Mouse (Mus musculus) bone marrow, adult 2 months (tissue): Measurements from ENCODE around the gene Nfia. TPM values are rescaled to one million over a fixed set of nuclear protein-coding genes. Genes with fewer than 3 reads are reported as not detected.

Experiments
- H3K27ac ChIP-seq: fragments of 200-500 bp; 2 replicates; pipeline ENCODE4 v1.5.1; 2012; ENCODE audit warnings: low read depth, mild to moderate bottlenecking, control low read depth, inconsistent platforms, low read length; ENCODE audit not compliant: control insufficient read depth, poor library complexity, insufficient read depth
- H3K4me1 ChIP-seq: fragments of 200-500 bp; 2 replicates; pipeline ENCODE4 v1.6.1; 2011; ENCODE audit warnings: low read length; ENCODE audit not compliant: control insufficient read depth, insufficient read depth
- H3K4me3 ChIP-seq: fragments of 200-500 bp; replicated peaks from 2 replicates; pipeline ENCODE3; 2011; ENCODE audit warnings: mild to moderate bottlenecking, low read depth, low read length, control low read depth; ENCODE audit not compliant: control insufficient read depth
- CTCF ChIP-seq: fragments of 200-500 bp; IDR thresholded peaks from 2 replicates; pipeline ENCODE4 v1.5.1; 2011; ENCODE audit warnings: low read length, control low read depth; ENCODE audit not compliant: control insufficient read depth, insufficient read depth
- POLR2A ChIP-seq: fragments of 200-500 bp; IDR thresholded peaks from 2 replicates; pipeline ENCODE4 v1.6.1; 2011; ENCODE audit warnings: low read depth, mild to moderate bottlenecking, control low read depth, low read length, borderline replicate concordance; ENCODE audit not compliant: control insufficient read depth
- WGBS: fragments of 180-500 bp; shearing (Covaris S2); methylation state at CpG from one replicate; pipeline ENCODE4 v1.1.7; 2018; 5-methylcytosine and 5-hydroxymethylcytosine counted together
- polyA plus RNA-seq: library from polyadenylated mRNA; stranded (reverse); fragments of >200 nt; gene quantifications from 2 replicates; pipeline ENCODE4 v1.2.4, GENCODE M21; 2011; ENCODE audit warnings: low replicate concordance; ENCODE audit not compliant: missing spikeins, insufficient read depth, insufficient read length

Nfia gene
- polyA plus RNA-seq, 1 experiment: 5.8 TPM

GRCm38 (mm10) chr4:97847653-97848052 lies 75.1 kb downstream of the Nfia start:
- TF ChIP-seq CTCF (no peak), POLR2A (no peak)
- 91% methylated on average over 5 of the region's 5 CpGs for WGBS
- Histone ChIP-seq H3K4me1 (no peaks in the 10 kb centered on the region), H3K4me3 (no peak overlapping the region), H3K27ac (no peak overlapping the region)

- TF ChIP-seq CTCF (no peak), POLR2A (no peak)
- no peak overlapping the region for H3K27ac ChIP-seq
- H3K4me1 ChIP-seq: no peaks in the 10 kb centered on the region
- WGBS: 74% methylated on average over 3 of the region's 3 CpGs
- H3K4me3 ChIP-seq: no peak overlapping the region
These were observed 78.5 kb downstream of the Nfia start for GRCm38 (mm10) chr4:97850991-97851390.

DNA sequence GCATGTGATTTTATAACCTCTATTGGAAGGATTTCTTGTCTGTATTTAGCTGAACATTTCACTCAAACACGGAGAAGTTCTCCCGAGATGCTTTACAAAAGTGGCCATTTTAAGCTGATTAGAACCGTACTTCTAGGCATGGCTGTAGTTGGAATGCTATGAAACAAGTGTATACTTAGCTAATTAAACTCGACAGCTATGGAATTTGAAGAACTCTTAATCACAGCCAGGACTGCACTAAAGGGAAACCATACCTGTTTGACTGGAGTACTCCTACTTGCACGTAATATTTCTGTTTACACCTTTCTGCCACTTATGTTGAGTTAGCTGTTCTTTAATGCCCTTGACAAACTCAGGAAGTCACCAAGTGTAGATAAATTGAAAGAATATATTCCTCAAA lies 79.2 kb downstream of the Nfia start:
- WGBS: 85% methylated on average over 5 of the region's 5 CpGs

GRCm38 (mm10) chr4:97852626-97853025 lies 80.1 kb downstream of the Nfia start:
- TF ChIP-seq CTCF: no peak
- no peak overlapping the region for H3K4me3 ChIP-seq
- H3K27ac ChIP-seq: no peak overlapping the region
- WGBS: 81% methylated on average over 2 of the region's 2 CpGs
- no peaks in the 10 kb centered on the region for H3K4me1 ChIP-seq

More for the DNA sequence above, 79.2 kb downstream of the Nfia start:
- no peak overlapping the region for H3K4me3 ChIP-seq
- no peaks in the 10 kb centered on the region for H3K4me1 ChIP-seq
- TF ChIP-seq CTCF (no peak), POLR2A (no peak)
- H3K27ac ChIP-seq: no peak overlapping the region

GRCm38 (mm10) chr4:97854779-97855178 lies 82.2 kb downstream of the Nfia start:
- 81% methylated on average over 4 of the region's 4 CpGs for WGBS

GRCm38 (mm10) chr4:97855712-97856420 lies 83.3 kb downstream of the Nfia start:
- no peaks in the 10 kb centered on the region for H3K4me1 ChIP-seq
- no peak overlapping the region for H3K4me3 ChIP-seq
- WGBS: 85% methylated on average over 8 of the region's 8 CpGs
- TF ChIP-seq CTCF (no peak), POLR2A (no peak)
- H3K27ac ChIP-seq: no peak overlapping the region

More at GRCm38 (mm10) chr4:97854779-97855178, 82.2 kb downstream of the Nfia start:
- no peak overlapping the region for H3K27ac ChIP-seq
- no peak for TF ChIP-seq CTCF
- TF ChIP-seq POLR2A: no peak
- H3K4me1 ChIP-seq: no peaks in the 10 kb centered on the region
- no peak overlapping the region for H3K4me3 ChIP-seq

DNA sequence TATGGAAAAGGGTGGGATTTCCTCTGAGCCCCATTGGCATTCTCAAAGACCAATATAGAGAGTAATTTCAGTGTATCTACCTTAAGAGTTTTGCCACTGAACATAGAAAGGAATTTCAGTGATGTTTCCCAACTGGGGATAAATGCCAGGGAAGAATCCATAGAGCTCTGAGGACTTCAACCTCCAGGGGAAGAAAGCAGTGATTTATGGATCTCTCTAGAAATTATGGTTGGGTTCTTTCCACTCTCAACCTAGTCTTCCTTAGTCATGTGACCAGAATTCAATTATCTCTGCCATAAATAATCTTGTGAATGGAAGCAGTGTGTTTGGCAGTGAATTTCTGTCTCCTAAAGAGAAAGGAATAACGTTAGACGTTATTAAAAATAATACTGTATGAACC lies 85.0 kb downstream of the Nfia start:
- WGBS: 87% methylated on average over 2 of the region's 2 CpGs
- H3K4me3 ChIP-seq: no peak overlapping the region
- no peak overlapping the region for H3K27ac ChIP-seq
- TF ChIP-seq CTCF (no peak), POLR2A (no peak)
- H3K4me1 ChIP-seq: no peaks in the 10 kb centered on the region

DNA sequence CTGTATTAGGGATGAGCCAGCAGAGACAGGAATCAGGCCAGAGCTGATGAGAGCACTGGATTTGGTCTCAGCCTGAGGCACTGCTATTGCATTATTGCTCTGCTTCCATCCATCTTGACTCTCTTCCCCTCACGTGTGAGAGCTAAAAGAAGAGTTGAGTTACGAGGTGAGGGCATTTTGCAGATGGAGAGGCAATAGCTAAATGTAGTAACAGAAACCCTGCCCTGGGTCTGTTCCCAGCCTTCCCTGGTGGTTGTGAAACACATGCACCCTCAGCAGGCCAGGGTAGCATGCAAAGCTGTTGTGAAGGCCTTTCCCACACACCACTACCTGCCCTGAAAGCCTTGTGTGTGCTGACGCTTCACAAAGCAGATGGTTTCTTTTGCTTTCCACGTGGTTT lies 86.9 kb downstream of the Nfia start:
- WGBS: 61% methylated on average over 4 of the region's 4 CpGs
- no peaks in the 10 kb centered on the region for H3K4me1 ChIP-seq
- no peak for TF ChIP-seq CTCF
- no peak for TF ChIP-seq POLR2A
- no peak overlapping the region for H3K27ac ChIP-seq
- H3K4me3 ChIP-seq: no peak overlapping the region

- TF ChIP-seq CTCF (no peak), POLR2A (no peak)
- Histone ChIP-seq H3K4me1 (no peaks in the 10 kb centered on the region), H3K27ac (no peak overlapping the region), H3K4me3 (no peak overlapping the region)
- 73% methylated on average over 3 of the region's 3 CpGs for WGBS
These were observed 87.8 kb downstream of the Nfia start for GRCm38 (mm10) chr4:97860376-97860775.
